8 mouse cellular contexts compared by ENCODE assay signal in the genomic region with DNA sequence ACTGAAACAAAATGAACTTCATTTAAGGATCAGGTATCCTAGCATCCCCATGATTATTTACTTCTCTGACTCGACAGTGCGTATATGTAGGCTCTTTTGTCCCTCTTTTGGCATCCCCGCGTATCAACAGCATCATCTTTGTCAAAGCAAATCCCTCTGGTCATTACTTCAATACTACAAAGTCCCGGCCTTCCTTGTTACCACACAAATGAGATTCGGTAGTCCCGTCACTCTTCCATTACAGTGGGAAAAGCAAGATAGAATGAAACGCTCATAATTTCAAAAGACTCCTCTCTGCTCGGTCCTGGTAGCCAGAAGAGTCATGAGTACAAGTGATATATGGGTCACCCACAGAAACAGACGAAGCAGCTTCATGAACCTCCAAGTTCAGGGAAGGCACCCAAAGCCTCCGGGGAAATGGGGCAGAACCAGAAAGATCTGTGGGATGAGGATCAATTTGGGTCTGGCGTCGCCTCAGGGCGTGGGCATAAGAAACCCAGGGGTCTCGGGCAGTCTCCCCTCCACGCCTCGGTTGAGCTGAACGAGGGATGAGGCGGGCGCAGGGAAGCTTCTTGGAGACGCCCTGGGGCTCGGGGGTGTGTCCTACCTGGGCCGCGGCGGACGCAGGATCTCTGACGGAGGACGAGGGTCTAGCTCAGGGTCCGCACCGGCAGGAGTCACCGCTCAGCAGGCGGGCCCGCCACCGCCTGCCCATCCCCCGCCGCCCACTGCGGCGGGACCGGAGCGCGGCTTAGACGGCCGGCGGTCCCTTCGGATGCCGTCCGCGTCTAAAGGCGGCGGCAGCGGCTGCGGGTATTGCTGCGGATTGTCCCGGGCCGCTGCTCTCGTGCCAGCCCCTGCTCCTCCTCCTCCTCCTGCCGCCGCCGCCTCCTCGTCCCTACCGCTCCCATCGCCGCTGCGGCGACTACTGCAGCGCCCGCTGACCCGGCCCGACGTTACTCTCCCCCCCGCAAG. TPM values are rescaled to one million over a fixed set of nuclear protein-coding genes. Genes with fewer than 3 reads are reported as not detected.
DNase-seq lines count a peak whose midpoint lies in the region; ATAC-seq lines count a peak whose summit lies in the region.

Cdan1 (minus strand) TSS at position 680 of the 975 bp plus-strand sequence.

- H3K9ac ChIP-seq in heart, embryonic 11.5 days (ENCODE audit: low read depth, low read length) = peak within 1 kb of the TSS; percentile 85
- H3K9ac ChIP-seq in lung, embryonic 15.5 days = peak within 1 kb of the TSS; percentile 69

- H3K9me3 ChIP-seq in heart, embryonic 11.5 days (replicated peaks; ENCODE audit: control insufficient read depth, low read length) = no peaks in the 10 kb centered on the region
- H3K9me3 ChIP-seq in lung, embryonic 15.5 days = no peaks in the 10 kb centered on the region

- peaks cover 5% of the 10 kb centered on the region; the same call in 1 of the 2 replicates for H3K4me1 ChIP-seq in heart, embryonic 11.5 days (ENCODE audit: control insufficient read depth, insufficient read depth, low read length)
- peaks cover 5% of the 10 kb centered on the region for H3K4me1 ChIP-seq in lung, embryonic 15.5 days

- peak; percentile 70 to 86 for DNase-seq in adrenal gland, adult (ENCODE audit: inconsistent age in 2 of 2, low spot score in 1 of 2)
- DNase-seq in embryo, embryonic 9.5 days (ENCODE audit: extremely low spot score) = peak; percentile 58
- DNase-seq in kidney, postnatal 36 days = peak; percentile 53 to 72
- DNase-seq in ovary, adult 18-20 months (ENCODE audit: low spot score) = peak; percentile 13
- peak; percentile 17 for DNase-seq in urinary bladder, postnatal 10 days (ENCODE audit: low spot score)

- H3K4me2 ChIP-seq in heart, embryonic 11.5 days = peak within 1 kb of the TSS; percentile 86
- H3K4me2 ChIP-seq in lung, embryonic 15.5 days = peak within 1 kb of the TSS; percentile 85

- WGBS in heart, embryonic 11.5 days (ENCODE audit: insufficient replicate concordance) = under 1% methylated on average over 60 of the region's 71 CpGs
- 1% methylated on average over 59 of the region's 71 CpGs for WGBS in lung, embryonic 15.5 days

- ATAC-seq in CD4-positive, CD25-positive, alpha-beta regulatory T cell, adult 4 months = peak; percentile 30
- peak; percentile 64 for ATAC-seq in heart, embryonic 11.5 days (replicated peaks; ENCODE audit: insufficient number of reproducible peaks, low FRiP score, low TSS enrichment)
- peak; percentile 66 for ATAC-seq in lung, embryonic 15.5 days (ENCODE audit: borderline replicate concordance, extremely low read depth, low FRiP score, low TSS enrichment)

- H3K4me3 ChIP-seq in heart, embryonic 11.5 days (ENCODE audit: low read depth, low read length) = peak within 1 kb of the TSS; percentile 86
- peak within 1 kb of the TSS; percentile 81 for H3K4me3 ChIP-seq in lung, embryonic 15.5 days

- no peaks in the 10 kb centered on the region for H3K36me3 ChIP-seq in heart, embryonic 11.5 days (ENCODE audit: control insufficient read depth, insufficient read depth, low read length)
- no peaks in the 10 kb centered on the region for H3K36me3 ChIP-seq in lung, embryonic 15.5 days

- H3K27me3 ChIP-seq in heart, embryonic 11.5 days (ENCODE audit: control insufficient read depth, insufficient read depth, low read length) = no peaks in the 10 kb centered on the region
- H3K27me3 ChIP-seq in lung, embryonic 15.5 days = no peaks in the 10 kb centered on the region

- peak within 1 kb of the TSS; percentile 58 for H3K27ac ChIP-seq in heart, embryonic 11.5 days (ENCODE audit: low read depth, low read length)
- H3K27ac ChIP-seq in lung, embryonic 15.5 days = peak within 1 kb of the TSS; percentile 30; the same call in 1 of the 2 replicates

RNA-seq across cellular contexts. Expression of gene Cdan1, which starts in this region (rescaled TPM):
- 1 to 10 TPM; 4.9 to 6.3 TPM for polyA plus RNA-seq in CD4-positive, CD25-positive, alpha-beta regulatory T cell, adult 4 months (2017; shearing (Covaris generic))
- polyA plus RNA-seq in heart, embryonic 11.5 days (2014; fragmentation: Nextera tagmentation; extraction: Ambion mirVana) = 8.0 and 9.2 TPM in 2 replicates
- polyA plus RNA-seq in lung, embryonic 15.5 days (2015; fragmentation: Nextera tagmentation; extraction: Ambion mirVana) = 7.1 and 7.5 TPM in 2 replicates

Comparison
In these comparisons a context has a peak if more than half of its experiments do, and no peak if none do; other contexts are left out.
1. Peak in every context shown above with its lines: DNase-seq, ATAC-seq, H3K4me3 ChIP-seq and H3K27ac ChIP-seq.
2. DNase-seq: peak in every context shown above with its lines; median percentile 78 in adrenal gland, adult; 62 in kidney, postnatal 36 days; 58 in embryo, embryonic 9.5 days; 17 in urinary bladder, postnatal 10 days; 13 in ovary, adult 18-20 months.